ENCODE assay signal across 8 mouse cellular contexts in the genomic region with DNA sequence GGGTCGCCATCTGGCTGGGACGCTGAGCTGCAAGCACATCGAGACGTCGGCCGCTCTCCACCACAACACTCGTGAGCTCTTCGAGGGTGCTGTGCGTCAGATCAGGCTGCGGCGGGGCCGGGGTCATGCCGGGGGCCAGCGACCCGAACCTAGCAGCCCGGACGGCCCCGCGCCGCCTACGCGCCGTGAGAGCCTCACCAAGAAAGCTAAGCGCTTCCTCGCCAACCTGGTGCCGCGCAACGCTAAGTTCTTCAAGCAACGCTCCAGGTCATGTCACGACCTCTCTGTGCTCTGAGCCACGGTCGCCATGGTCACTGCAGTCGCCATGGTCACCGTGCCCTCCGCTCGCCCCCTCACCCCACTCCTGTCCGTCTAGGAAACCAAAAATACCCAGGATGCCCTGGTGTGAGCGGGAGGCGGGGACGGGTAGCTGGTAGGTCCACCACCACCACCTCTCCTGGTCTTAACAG. TPM values are rescaled to one million over a fixed set of nuclear protein-coding genes. Genes with fewer than 3 reads are reported as not detected.
DNase-seq lines count a peak whose midpoint lies in the region; ATAC-seq and TF ChIP-seq lines count a peak whose summit lies in the region.

No protein-coding gene starts in this region.

- H3K4me2 ChIP-seq in embryonic facial prominence, embryonic 11.5 days (ENCODE audit: low read depth, low read length) = peak overlapping the region; percentile 83
- peak overlapping the region; percentile 54 for H3K4me2 ChIP-seq in liver, embryonic 16.5 days (ENCODE audit: low read depth, low read length)

- under 1% methylated on average over 40 of the region's 40 CpGs for WGBS in embryonic facial prominence, embryonic 11.5 days
- 6% methylated on average over 40 of the region's 40 CpGs for WGBS in liver, embryonic 16.5 days (ENCODE audit: insufficient replicate concordance)
- WGBS in olfactory bulb, adult 2 months = 24% methylated on average over 40 of the region's 40 CpGs

- H3K27ac ChIP-seq in embryonic facial prominence, embryonic 11.5 days (replicated peaks; ENCODE audit: low read depth, low read length) = no peak overlapping the region
- H3K27ac ChIP-seq in liver, embryonic 16.5 days (ENCODE audit: low read length) = no peak overlapping the region
- H3K27ac ChIP-seq in olfactory bulb, adult 2 months (ENCODE audit: insufficient read depth, low read depth, low read length) = no peak overlapping the region

- peak overlapping the region; percentile 26 for H3K4me3 ChIP-seq in embryonic facial prominence, embryonic 11.5 days (ENCODE audit: low read depth, low read length)
- H3K4me3 ChIP-seq in liver, embryonic 16.5 days (ENCODE audit: low read depth, low read length) = peak overlapping the region; percentile 42
- peak overlapping the region; percentile 25 for H3K4me3 ChIP-seq in olfactory bulb, adult 2 months (ENCODE audit: insufficient read depth, low read depth, low read length)

- peak; percentile 63 for DNase-seq in ovary, postnatal 36 days (ENCODE audit: low spot score)
- DNase-seq in ovary, postnatal 10 days (ENCODE audit: low spot score) = no peak
- DNase-seq in embryonic facial prominence, embryonic 11.5 days (ENCODE audit: low spot score) = peak; percentile 47
- no peak for DNase-seq in right cerebral cortex, postnatal 4 days
- no peak for DNase-seq in layer of hippocampus, postnatal 10 days (ENCODE audit: low spot score in 2 of 2)

- TF ChIP-seq CTCF in olfactory bulb, adult 2 months (IDR thresholded peaks at IDR 0.05; ENCODE audit: insufficient read depth, low read depth, low read length) = no peak

- ATAC-seq in embryonic facial prominence, embryonic 11.5 days (replicated peaks; ENCODE audit: insufficient number of reproducible peaks, low FRiP score, low TSS enrichment, low read depth) = no peak
- ATAC-seq in inflammation-experienced regulatory T-cells, adult 6 months = peak; percentile 54
- no peak for ATAC-seq in liver, embryonic 16.5 days (ENCODE audit: low read depth)

- no peaks in the 10 kb centered on the region for H3K36me3 ChIP-seq in embryonic facial prominence, embryonic 11.5 days (replicated peaks; ENCODE audit: control insufficient read depth, insufficient read depth, low read depth, low read length)
- no peaks in the 10 kb centered on the region for H3K36me3 ChIP-seq in liver, embryonic 16.5 days (ENCODE audit: control insufficient read depth, insufficient read depth)

- TF ChIP-seq POLR2A in olfactory bulb, adult 2 months (IDR thresholded peaks at IDR 0.05; ENCODE audit: insufficient read depth, low read depth, low read length) = no peak

- peaks cover 9% of the 10 kb centered on the region; the same call in 1 of the 2 replicates for H3K27me3 ChIP-seq in embryonic facial prominence, embryonic 11.5 days (ENCODE audit: control insufficient read depth, insufficient read depth, low read length)
- H3K27me3 ChIP-seq in liver, embryonic 16.5 days (ENCODE audit: control insufficient read depth, insufficient read depth, low read depth, low read length) = peaks cover 62% of the 10 kb centered on the region

- peaks cover 7% of the 10 kb centered on the region; the same call in 1 of the 2 replicates for H3K4me1 ChIP-seq in embryonic facial prominence, embryonic 11.5 days (ENCODE audit: control insufficient read depth, insufficient read depth, low read length)
- H3K4me1 ChIP-seq in liver, embryonic 16.5 days (ENCODE audit: control insufficient read depth, low read depth, low read length) = peaks cover 6% of the 10 kb centered on the region
- H3K4me1 ChIP-seq in olfactory bulb, adult 2 months (ENCODE audit: control insufficient read depth, insufficient read depth, low read length) = peaks cover 29% of the 10 kb centered on the region

- H3K9me3 ChIP-seq in embryonic facial prominence, embryonic 11.5 days (replicated peaks; ENCODE audit: control insufficient read depth, low read length) = no peaks in the 10 kb centered on the region
- no peaks in the 10 kb centered on the region for H3K9me3 ChIP-seq in liver, embryonic 16.5 days (replicated peaks; ENCODE audit: control insufficient read depth, low read length)

- peak overlapping the region; percentile 55 for H3K9ac ChIP-seq in embryonic facial prominence, embryonic 11.5 days (replicated peaks; ENCODE audit: low read length)
- H3K9ac ChIP-seq in liver, embryonic 16.5 days (ENCODE audit: low read depth, low read length) = 0 out of 2 replicates have a peak overlapping the region, but pooled peaks have one; percentile 19

RNA-seq across cellular contexts. Expression of gene Rem2, which starts 3.6 kb away (rescaled TPM):
- 6.5 and 8.0 TPM in 2 replicates for polyA plus RNA-seq in embryonic facial prominence, embryonic 11.5 days (2014; fragmentation: Nextera tagmentation; extraction: Ambion mirVana)
- under 1 TPM; 0.50 to 0.58 (median 0.57) TPM for polyA plus RNA-seq in inflammation-experienced regulatory T-cells, adult 6 months (2017; shearing (Covaris generic))
- 0.09 and 0.34 TPM in 2 replicates for polyA plus RNA-seq in liver, embryonic 16.5 days (2015; fragmentation: Nextera tagmentation; extraction: Ambion mirVana)
- not detected in 2 replicates for polyA plus RNA-seq in olfactory bulb, adult 2 months (2012; ENCODE audit: insufficient read depth, insufficient read length, low replicate concordance, missing spikeins)
- total RNA-seq in layer of hippocampus, postnatal 10 days (2021) = 10 to 100 TPM; 26.9 to 31.5 TPM

RNA-seq across cellular contexts. Expression of gene Lrp10, which starts 15.5 kb away (rescaled TPM):
- 13.9 and 16.2 TPM in 2 replicates for polyA plus RNA-seq in embryonic facial prominence, embryonic 11.5 days (2014; fragmentation: Nextera tagmentation; extraction: Ambion mirVana)
- polyA plus RNA-seq in inflammation-experienced regulatory T-cells, adult 6 months (2017; shearing (Covaris generic)) = 10 to 100 TPM; 52.5 to 66.4 (median 63.3) TPM
- polyA plus RNA-seq in liver, embryonic 16.5 days (2015; fragmentation: Nextera tagmentation; extraction: Ambion mirVana) = 17.9 and 19.3 TPM in 2 replicates
- not detected in 2 replicates for polyA plus RNA-seq in olfactory bulb, adult 2 months (2012; ENCODE audit: insufficient read depth, insufficient read length, low replicate concordance, missing spikeins)
- total RNA-seq in layer of hippocampus, postnatal 10 days (2021) = 10 to 100 TPM; 40.3 to 42.2 TPM

RNA-seq across cellular contexts. Expression of gene Prmt5, which starts 37.8 kb away (rescaled TPM):
- 118 and 121 TPM in 2 replicates for polyA plus RNA-seq in embryonic facial prominence, embryonic 11.5 days (2014; fragmentation: Nextera tagmentation; extraction: Ambion mirVana)
- polyA plus RNA-seq in inflammation-experienced regulatory T-cells, adult 6 months (2017; shearing (Covaris generic)) = 10 to 100 TPM; 27.9 to 47.0 (median 36.6) TPM
- 20.6 and 21.6 TPM in 2 replicates for polyA plus RNA-seq in liver, embryonic 16.5 days (2015; fragmentation: Nextera tagmentation; extraction: Ambion mirVana)
- polyA plus RNA-seq in olfactory bulb, adult 2 months (2012; ENCODE audit: insufficient read depth, insufficient read length, low replicate concordance, missing spikeins) = not detected in 2 replicates
- total RNA-seq in layer of hippocampus, postnatal 10 days (2021) = 10 to 100 TPM; 82.2 to 91.8 TPM

RNA-seq across cellular contexts. Expression of gene Mmp14, which starts 48.1 kb away (rescaled TPM):
- polyA plus RNA-seq in embryonic facial prominence, embryonic 11.5 days (2014; fragmentation: Nextera tagmentation; extraction: Ambion mirVana) = 91.1 and 93.2 TPM in 2 replicates
- polyA plus RNA-seq in inflammation-experienced regulatory T-cells, adult 6 months (2017; shearing (Covaris generic)) = under 1 TPM in 2 of 3 experiments, not detected in 1; 0.29 to 0.47 TPM
- 22.9 and 25.3 TPM in 2 replicates for polyA plus RNA-seq in liver, embryonic 16.5 days (2015; fragmentation: Nextera tagmentation; extraction: Ambion mirVana)
- polyA plus RNA-seq in olfactory bulb, adult 2 months (2012; ENCODE audit: insufficient read depth, insufficient read length, low replicate concordance, missing spikeins) = not detected in 2 replicates
- 10 to 100 TPM; 39.1 to 41.0 TPM for total RNA-seq in layer of hippocampus, postnatal 10 days (2021)

RNA-seq across cellular contexts. Expression of gene Mrpl52, which starts 52.8 kb away (rescaled TPM):
- polyA plus RNA-seq in embryonic facial prominence, embryonic 11.5 days (2014; fragmentation: Nextera tagmentation; extraction: Ambion mirVana) = 214 and 235 TPM in 2 replicates
- polyA plus RNA-seq in inflammation-experienced regulatory T-cells, adult 6 months (2017; shearing (Covaris generic)) = 100 to 1,000 TPM; 253 to 303 (median 292) TPM
- polyA plus RNA-seq in liver, embryonic 16.5 days (2015; fragmentation: Nextera tagmentation; extraction: Ambion mirVana) = 161 and 178 TPM in 2 replicates
- not detected in 2 replicates for polyA plus RNA-seq in olfactory bulb, adult 2 months (2012; ENCODE audit: insufficient read depth, insufficient read length, low replicate concordance, missing spikeins)
- 100 to 1,000 TPM; 109 to 138 TPM for total RNA-seq in layer of hippocampus, postnatal 10 days (2021)

Comparison
In these comparisons a context has a peak if more than half of its experiments do, and no peak if none do; other contexts are left out.
1. DNase-seq: peak in ovary, postnatal 36 days (single experiment) and embryonic facial prominence, embryonic 11.5 days (single experiment); none in ovary, postnatal 10 days (single experiment), right cerebral cortex, postnatal 4 days (single experiment) and layer of hippocampus, postnatal 10 days (0 of 2).
2. Peak in every context shown above with its lines, with median percentiles within 50 percentile points of each other: H3K4me3 ChIP-seq.